Mouse (Mus musculus) kidney, adult 2 months (tissue): ENCODE results near the gene Ranbp3l.

Experiments
- CTCF ChIP-seq: fragments of 200-500 bp; conservative IDR thresholded peaks from 2 replicates; pipeline ENCODE4 v1.5.1; 2011; ENCODE audit warnings: low read depth, mild to moderate bottlenecking, control low read depth, low read length, moderate library complexity, mixed read lengths; ENCODE audit not compliant: insufficient read depth, insufficient read length
- POLR2A ChIP-seq: fragments of 200-500 bp; IDR thresholded peaks from one replicate; pipeline ENCODE4 v1.6.1; 2011; ENCODE audit warnings: low read depth, low read length, control low read depth

DNA sequence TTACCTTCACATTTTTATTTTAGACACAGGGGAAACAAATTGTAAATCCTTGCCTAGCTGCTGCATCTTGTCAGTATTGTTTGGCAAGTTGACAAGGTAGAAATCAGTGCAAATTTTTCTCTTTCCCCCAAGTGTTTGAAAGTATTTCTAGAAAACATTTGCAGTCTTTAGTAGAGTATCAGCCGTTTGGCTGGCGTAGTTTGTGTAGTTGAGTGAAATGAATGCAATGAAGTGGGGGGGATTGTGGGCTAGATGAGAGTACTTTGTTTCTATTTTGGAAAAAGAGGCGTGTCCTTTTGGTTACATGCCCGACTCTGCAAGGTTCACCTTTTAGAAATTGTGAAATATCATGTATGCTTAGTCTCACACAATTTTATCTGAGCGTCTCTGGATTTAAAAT, 104.9 kb downstream of the Ranbp3l start:
- TF ChIP-seq CTCF (no peak), POLR2A (no peak)
